Mouse (Mus musculus) liver (tissue): Measurements from ENCODE around the gene Zfp991.
"Not testable (repeated sequence)": the region's sequence is repeated elsewhere in the genome, so short reads cannot be mapped to it uniquely, and the experiment has no call there.

ENCODE experiments used
- DNase-seq: peaks from one replicate; pipeline ENCODE4 v3.0.0-alpha.2; 2020; ENCODE audit warnings: mixed read lengths

Zfp991 gene

DNA sequence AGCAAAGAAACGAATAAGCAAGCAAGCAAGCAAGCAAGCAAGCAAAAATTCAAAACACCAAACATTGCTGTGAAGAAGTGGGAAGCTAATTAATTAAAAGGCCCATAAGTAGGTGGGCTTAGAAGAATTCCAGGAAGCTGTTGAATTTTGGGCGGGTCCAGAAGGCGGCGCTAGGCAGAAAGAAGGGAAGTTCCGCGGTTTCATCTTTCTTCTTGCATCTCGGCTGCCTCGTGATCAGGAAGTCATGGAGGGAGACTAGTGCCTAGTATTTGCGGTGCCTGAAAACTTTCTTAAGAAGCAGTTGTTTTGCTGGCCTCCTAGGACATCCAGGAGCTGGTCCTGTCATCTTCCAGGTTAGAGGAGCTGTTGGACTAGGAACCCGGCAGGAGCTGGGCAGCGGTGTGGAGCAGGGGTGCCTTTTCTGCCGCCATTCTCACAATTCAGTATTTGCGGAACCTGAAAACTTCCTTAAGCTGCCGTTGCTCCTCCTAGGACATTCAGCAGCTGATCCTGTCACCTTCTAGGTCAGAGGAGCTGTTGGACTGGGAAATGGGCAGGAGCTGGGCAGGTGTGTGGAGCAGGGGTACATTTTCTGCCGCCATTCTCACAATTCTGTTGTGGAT, at the start of gene Zfp991:
Gene Zfp991, plus strand, starts transcription at position 202 of the 623 bp plus-strand sequence.
- DNase-seq, result not testable (repeated sequence)

DNA sequence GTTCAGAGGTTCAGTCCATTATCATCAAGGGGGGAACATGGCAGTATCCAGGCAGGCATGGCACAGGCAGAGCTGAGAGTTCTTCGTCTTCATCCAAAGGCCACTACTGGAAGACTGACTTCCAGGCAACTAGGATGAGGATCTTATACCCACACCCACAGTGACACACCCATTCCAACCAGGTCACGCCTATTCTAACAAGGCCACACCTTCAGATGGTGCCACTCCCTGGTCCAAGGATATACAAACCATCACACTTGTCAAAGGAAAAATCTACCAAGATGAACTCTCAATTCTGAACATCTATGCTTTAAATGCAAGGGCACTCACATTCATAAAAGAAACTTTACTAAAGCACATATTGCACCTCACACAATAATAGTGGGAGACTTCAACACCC, 36.2 kb upstream of the Zfp991 start:
- DNase-seq, result not testable (repeated sequence)

DNA sequence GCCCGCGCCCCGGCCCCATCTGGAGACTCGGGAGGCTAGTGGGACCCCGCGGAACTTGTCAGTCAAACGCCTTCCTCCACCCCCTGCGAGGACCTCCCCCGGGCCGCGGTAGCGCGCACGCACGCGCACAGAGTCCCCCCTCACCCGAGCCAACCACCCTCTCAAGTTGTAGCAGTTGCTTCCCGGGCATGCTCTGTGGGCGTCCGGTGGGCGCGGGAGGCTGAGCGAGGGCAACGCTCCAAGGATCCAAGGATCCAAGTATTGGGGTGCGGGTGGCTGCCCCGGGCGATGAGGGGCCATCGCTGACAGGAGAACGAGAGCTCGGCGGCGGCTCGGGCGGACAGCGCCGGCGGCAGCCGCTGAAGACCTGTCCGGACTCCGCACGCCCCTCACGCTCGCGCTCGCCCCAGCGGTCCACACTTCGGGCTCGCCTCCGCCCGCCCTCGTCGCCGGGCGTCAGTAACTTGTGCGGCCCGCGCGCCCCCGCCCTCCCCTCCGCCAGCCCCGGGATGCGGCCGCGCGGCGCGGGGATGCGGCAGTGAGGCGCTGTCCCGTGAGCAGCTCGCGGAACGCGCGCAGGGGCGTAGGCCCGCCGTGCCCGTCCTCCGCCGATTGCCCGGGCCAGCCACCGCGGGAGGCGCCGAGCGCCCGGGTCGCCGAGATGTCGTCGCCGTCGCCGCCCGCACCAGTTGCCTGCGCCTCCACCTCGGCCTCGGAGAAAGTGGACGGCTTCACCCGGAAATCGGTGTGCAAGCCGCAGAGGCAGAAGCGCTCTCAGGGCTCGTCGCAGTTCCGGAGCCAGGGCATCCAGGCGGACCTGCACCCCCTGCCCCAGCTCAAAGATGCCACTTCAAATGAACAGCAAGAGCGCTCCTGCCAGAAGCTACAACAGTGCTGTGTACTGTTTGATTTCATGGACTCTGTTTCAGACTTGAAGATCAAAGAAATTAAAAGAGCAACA, 29.9 kb upstream of the Zfp991 start:
- DNase-seq, result peak; percentile 8

DNA sequence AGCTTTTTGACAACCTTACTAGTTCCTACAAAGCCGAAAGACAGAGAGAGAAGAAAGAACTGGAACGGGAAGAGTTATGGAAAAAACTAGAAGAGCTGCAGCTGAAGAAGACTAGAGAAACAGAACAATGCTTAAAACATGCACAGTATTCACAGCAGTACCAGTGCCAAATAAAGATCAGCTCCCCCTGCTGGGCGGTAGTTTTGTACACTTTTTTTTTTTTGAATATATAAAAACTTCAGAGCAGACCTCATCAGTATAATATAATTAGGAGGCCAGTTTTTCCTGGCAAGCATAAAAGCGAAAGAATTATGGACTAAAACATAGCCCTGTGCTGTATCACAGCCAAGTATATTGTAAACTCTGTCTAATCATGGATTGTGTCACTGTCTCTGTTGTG, 28.0 kb upstream of the Zfp991 start:
- DNase-seq, result not testable (repeated sequence)

DNA sequence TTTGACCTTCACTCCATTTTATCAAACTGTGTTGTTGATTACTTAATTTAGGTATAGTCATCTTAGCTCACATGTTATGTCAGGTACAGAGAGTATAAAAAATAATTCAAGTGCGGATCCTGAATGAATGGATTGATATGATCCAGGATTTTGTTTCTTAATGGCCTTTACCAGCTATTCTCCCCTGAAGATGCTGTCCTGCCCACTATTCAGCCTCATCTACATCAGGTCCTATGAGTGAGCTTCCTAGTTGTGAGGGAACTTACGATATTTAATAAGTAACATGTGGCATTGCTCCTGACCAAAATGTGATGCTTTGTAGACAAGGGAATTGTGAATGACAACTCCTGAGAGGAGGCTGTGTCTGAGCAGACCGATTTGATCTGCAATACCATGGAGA, 14.0 kb upstream of the Zfp991 start:
- DNase-seq, result not testable (repeated sequence)

DNA sequence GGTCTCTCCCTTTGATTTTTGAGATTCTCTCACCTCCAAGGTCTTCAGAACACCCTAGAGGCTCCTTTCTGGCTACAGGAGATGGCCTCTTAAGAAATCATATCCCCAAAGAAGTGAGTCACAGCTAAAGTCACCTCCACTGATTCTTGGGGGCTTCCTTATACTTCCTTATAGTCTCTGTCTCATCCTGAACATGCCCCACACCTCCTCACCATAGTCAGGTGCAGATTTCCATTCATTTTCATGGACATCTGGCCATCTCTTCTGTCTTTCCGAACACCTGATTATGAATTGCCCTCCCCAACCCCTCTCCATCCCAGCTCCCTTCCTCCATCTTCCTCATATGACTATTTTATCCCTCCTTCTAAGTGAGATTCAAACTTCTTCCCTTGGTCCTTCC, 9.6 kb upstream of the Zfp991 start:
- not testable (repeated sequence) for DNase-seq

DNA sequence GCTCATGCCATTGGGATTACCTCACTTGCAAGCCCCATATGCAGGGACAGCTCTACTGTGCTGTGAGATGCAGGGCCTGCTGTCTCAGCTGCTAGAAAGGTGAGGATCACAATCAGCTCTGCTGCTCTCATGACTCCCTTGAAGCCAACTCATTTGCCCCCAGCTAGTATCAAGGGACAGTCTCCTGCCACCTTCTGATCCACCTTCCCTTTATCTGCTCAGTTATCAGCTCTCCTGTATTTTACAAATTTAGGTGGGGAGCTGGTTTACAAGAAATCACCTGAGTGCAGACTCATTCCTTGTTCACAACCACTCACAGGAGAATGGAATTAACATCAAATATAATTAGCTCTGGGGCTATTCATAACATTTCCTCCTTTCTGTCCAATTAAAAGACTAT, 8.0 kb upstream of the Zfp991 start:
- DNase-seq, result not testable (repeated sequence)

DNA sequence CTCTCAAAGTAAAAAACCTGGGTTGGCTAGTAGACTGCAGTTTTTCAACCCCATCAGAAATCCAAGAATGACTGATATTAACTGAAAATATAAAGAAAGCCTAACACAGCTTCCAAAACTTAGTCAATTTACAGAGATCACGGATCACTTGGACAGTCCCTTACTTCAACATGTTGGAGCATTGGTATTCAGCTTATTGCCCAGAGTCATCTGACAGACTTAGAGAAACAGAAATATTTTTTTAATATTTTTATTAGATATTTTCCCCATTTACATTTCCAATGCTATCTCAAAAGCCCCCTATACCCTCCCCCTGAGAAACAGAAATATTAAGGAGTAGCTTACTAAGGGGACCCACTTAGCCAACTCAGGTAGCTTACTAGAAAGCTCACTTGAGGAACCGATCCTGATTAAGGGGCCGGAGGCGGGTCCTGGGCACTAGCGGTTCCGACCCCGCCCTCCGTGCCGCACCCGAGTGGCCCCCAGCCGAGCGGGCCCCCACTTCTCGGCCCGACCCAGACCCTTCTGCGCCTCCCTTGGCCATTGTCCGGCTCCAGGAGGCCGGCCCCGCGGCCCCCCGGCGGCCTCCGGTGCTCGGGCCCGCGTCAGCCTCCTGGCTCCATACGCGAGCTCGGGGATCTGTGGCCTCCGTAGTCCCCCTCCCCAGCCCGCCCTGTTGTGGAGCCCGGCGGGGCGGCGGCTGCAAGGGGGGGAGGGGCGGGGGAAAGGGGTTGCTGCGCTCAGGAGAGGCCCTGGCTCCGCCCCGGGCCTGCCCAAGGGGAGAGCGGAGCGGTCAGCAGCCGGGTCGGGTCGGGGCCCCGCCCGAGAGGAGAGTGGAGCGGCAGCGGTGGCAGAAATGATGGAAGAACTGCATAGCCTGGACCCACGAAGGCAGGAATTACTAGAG, 7.2 kb upstream of the Zfp991 start:
- peak; percentile 74 for DNase-seq

DNA sequence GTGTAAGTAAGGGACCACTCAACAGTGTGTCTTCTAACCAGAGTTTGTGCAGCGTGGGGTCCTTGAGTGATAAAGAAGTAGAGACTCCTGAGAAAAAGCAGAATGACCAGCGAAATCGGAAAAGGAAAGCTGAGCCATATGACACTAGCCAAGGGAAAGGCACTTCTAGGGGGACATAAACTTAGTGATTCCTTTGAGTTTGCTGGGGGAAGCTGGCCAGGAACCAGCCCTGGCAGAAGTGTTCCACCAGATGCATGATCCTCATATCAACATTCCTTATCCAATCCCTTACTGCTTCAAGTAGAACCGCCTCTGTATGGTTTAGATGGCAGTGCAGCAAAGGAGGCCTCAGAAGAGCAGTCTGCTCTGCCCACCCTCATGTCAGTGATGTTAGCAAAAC, 6.5 kb upstream of the Zfp991 start:
- DNase-seq, result not testable (repeated sequence)

DNA sequence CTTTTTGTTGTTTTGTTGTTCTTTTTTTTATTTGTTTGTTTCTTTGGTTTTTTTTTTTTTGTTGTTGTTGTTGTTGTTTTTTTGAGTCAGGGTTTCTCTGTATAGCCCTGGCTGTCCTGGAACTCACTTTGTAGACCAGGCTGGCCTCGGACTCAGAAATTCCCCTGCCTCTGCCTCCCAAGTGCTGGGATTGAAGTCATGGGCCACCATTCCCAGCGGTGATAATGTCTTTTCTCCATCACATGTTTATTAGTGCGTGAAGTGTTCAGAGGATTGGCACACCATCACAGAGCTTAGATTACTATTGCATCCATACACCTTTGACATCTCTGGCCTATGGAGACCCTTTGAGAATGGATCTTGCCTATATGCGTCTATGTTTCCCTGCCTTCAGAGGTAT, 6.0 kb upstream of the Zfp991 start:
- not testable (repeated sequence) for DNase-seq

DNA sequence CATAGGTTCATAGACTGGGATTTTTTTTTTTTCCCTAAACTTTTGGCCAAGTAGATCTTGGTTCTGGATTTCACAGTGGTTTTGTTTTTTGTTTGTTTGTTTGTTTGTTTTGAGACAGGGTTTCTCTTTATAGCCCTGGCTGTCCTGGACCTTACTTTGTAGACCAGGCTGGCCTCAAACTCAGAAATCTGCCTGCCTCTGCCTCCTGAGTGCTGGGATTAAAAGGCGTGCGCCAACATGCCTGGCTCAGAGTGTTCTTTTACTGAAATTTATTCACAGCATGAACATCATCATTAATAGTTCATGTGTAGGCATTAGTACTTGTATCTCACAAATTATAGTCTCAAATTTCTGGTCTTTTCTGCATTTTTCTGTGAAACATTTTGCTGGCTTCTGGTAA, 5.4 kb upstream of the Zfp991 start:
- DNase-seq, result not testable (repeated sequence)

DNA sequence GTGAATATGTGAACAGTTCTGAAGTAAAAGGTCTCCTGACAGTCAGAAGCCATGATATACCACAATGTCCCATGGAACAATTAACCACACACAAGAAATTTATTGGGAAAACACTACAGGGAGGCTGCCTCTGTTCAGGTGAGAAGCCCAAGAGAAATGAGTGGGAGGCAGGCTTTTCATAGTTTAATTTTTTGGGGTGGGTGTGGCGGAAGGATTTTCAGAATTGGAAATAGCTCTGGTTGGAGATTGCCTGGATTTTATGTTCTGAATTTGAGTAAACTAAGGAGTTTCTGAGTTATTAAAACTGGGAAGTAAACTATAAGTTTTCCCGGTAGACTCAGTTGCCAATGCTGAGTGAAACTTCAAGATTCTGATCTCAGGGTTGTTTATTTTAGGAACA, 4.7 kb upstream of the Zfp991 start:
- not testable (repeated sequence) for DNase-seq

DNA sequence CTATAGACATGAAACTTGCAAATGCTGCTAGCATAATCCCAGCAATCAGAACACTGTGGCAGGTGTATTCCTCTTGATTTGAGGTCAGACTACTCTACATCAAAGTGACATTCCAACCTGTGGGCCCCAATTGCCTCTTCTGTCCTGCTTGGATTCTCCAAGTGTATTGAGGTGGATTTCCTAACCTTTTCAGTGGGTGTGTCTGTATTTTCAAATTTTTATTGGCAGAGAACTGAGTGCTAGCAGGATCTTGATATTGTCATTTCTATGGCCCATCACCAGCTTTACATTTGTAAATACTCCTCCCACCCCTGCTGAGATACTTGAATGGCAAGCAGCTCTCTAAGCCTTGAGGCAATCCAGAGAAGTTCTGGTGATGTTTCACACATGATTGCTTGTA, 3.7 kb upstream of the Zfp991 start:
- DNase-seq, result not testable (repeated sequence)

DNA sequence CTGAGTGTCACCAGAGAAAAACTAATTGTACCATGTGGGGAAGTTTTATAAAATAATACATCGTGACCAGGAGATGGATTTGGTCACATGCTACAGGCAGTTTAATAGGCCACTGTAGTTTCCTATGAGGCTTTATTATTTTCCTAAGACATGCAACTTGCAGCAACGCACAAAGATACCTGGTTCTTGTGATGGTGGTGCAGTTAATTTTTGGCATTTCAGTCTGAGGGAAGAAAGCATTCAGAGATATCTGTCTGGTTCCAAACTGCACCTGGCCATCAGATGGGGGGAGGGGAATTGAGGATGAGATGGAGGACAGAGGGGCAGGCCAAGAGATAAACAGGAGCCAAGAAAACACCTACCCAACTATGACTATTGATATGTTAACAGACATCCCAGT, 1.8 kb downstream of the Zfp991 start:
- not testable (repeated sequence) for DNase-seq

DNA sequence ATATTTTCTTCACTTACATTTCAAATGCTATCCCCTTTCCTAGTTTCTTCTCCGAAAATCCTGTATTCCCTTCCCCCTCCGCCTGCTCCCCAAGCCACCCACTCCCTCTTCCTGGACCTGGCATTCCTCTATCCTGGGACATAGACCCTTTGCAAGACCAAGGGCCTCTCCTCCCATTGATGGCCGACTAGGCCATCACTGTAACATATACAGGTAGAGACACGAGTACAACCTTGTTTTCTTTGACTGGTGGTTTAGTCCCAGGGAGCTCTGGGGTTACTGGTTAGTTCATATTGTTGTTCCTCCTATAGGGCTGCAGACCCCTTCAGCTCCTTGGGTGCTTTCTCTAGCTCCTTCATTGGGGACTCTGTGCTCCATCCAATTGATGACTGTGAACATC, 9.9 kb downstream of the Zfp991 start:
- DNase-seq, result not testable (repeated sequence)

DNA sequence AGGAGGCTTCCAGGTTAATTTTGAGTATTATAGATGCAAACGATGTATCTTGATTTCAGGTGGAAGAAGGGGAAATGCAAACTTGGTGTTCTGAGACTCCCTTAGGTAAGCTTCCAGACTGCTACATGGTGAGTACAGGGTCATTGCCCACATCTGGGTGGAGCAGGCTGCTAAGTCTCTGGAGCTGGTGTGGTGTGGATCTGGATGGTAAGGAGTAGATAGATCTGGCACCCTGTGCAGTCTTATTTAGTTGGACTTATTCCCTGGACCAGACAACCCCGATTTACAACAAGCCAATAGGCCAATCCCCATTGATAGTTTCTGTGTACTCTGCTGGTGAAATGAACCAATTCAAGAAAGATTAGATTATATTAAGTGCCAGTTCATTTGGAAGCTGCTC, 33.4 kb downstream of the Zfp991 start:
- not testable (repeated sequence) for DNase-seq

DNA sequence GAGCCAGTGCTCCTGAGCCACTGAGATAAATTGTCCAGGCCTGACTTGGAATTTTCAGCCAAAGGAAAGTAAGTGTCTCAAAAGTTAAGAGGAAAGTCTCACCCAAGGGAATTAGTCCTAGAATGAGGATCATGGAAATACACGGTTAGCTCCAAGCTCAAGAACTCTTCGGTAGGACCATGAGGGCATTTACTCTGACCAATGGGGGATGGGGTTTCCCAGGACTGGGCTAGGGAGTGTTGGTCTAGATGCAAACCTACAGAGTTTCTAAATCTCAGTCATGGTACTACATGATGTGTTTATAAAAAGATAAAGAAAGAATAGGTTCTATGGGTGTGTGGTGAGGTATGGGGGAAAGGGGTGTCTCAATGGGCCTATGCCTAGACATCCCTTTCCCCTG, 38.7 kb downstream of the Zfp991 start:
- not testable (repeated sequence) for DNase-seq

DNA sequence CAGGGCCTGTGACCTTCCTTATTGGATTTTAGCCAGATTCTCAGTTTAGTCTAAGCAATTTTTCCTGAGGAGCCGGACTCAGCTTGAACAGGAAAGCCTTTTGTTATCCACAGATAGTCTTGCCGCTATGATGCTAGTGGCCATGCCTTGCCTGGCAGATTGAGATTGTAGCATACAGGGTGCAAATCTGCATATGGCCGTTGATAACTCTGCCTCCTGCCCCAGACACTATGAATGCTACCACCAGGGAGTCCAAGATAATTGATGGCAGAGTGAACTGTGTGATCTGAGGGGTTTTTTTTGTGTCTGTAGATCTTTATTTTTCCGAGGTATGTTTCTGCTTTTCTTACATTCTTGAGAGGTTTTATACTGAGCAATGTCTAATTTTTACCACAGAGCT, 39.7 kb downstream of the Zfp991 start:
- DNase-seq, result not testable (repeated sequence)

DNA sequence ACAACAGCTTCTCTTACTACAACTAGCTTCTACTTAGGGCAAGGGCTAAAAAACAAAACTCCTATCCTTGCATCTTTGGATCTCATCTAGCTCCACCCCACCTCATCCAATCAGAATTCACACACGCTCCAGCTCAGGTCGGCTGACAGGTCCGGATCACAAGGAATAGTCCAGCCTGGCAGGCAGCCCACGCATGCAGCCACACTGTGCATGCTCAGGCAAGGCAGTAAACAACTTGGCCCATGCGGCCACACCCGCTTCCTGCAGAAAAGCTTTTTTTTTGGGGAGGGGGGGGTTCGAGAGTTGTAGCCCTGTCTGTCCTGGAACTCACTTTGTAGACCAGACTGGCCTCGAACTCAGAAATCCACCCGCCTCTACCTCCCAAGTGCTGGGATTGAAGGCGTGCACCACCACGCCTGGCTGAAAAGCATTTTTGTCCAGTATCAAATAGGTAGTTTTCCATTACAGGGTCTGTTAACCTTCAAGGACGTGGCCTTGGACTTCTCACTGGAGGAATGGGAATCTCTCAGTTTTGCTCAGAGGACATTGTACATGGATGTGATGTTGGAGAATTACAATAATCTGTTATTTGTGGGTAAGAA, 44.5 kb downstream of the Zfp991 start:
- not testable (repeated sequence) for DNase-seq

DNA sequence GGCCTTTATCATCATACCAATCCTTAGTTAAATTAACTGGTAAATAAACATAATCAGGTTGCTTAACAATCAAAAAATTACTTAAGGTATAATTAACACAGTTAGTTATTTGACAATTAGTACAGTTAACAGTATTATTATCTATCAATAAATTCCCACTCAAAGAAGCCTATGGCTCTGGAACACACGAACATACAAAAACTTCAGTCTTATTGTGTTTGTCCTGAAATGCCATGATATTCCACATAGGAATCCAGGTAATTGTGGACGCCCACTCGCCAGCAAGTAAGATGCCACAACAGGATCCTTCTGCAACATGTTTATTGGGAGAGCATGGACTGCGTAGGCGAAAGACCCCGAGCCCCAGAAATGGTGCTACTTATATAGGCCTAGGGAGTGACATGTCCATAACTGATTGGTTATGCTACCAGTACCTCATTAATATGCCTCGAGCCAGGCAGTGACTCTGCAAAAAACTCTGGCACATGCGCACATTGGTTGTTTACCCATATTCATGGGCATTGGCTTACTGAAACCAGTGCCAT, 49.4 kb downstream of the Zfp991 start:
- not testable (repeated sequence) for DNase-seq

DNA sequence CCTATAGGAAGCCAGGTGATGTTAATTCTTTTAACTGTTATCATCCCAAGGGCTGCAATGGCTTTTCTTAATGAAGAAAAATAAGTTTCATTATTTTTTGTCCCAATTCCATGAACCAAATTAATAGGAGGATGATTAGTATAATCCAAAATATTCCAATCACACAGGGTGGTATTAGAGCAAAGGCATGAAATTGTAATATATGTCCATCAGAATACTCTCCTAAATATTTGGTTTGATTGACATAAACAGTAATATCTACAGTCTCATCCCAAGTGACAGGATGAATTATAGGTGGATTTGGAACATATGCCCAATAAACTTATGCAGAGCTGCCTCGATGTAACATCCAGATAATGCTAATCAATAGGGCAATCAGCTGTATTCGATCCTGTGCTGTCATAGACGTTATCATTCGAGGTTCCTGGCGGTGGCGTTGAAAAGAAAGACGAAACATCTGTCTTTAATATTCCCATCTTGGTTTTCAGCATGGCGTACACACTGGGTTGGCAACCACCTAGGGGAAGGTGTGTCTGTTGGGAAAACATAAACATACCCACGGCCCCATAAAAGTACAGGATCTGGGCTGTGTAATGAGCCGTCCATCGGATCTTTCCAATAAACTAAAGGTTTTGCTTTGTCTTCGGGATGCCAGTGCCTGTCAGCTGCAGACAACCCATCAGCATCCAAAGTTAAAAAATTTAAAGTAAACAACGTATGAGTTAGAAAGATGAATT, 50.3 kb downstream of the Zfp991 start:
- DNase-seq, result not testable (repeated sequence)
